Mouse (Mus musculus) hindbrain, embryonic 14.5 days (tissue): Measurements from ENCODE around the gene Selenov. TPM values are rescaled to one million over a fixed set of nuclear protein-coding genes. Genes with fewer than 3 reads are reported as not detected.

Source experiments
- ATAC-seq: fragments of 200-750 bp; cut with Nextera tagmentation; 2 replicates; pipeline ENCODE4 v1.8.0; 2017; ENCODE audit warnings: moderate number of reproducible peaks, mild to moderate bottlenecking, moderate TSS enrichment, moderate library complexity; ENCODE audit not compliant: low FRiP score
- DNase-seq: peaks from one replicate; pipeline ENCODE4 v3.0.0-alpha.2; 2015; ENCODE audit warnings: low spot score
- H3K27ac ChIP-seq: fragments of 300-500 bp; sonication (generic); 2 replicates; pipeline ENCODE4 v1.5.1; 2014; ENCODE audit warnings: mild to moderate bottlenecking, moderate library complexity
- H3K27me3 ChIP-seq: fragments of 300-500 bp; sonication (generic); 2 replicates; pipeline ENCODE4 v1.6.1; 2014; ENCODE audit warnings: mild to moderate bottlenecking, low read length, mixed read lengths; ENCODE audit not compliant: control insufficient read depth, insufficient read depth
- H3K36me3 ChIP-seq: fragments of 300-500 bp; sonication (generic); replicated peaks from 2 replicates; pipeline ENCODE4 v1.6.1; 2014; ENCODE audit not compliant: control insufficient read depth, insufficient read depth
- H3K4me1 ChIP-seq: fragments of 300-500 bp; sonication (generic); replicated peaks from 2 replicates; pipeline ENCODE4 v1.6.1; 2014; ENCODE audit warnings: antibody characterized with exemption, low read length, mixed read lengths; ENCODE audit not compliant: control insufficient read depth, insufficient read depth
- H3K4me2 ChIP-seq: fragments of 300-500 bp; sonication (generic); replicated peaks from 2 replicates; pipeline ENCODE4 v1.6.1; 2014; ENCODE audit warnings: mild to moderate bottlenecking, moderate library complexity
- H3K4me3 ChIP-seq: fragments of 300-500 bp; sonication (generic); replicated peaks from 2 replicates; pipeline ENCODE4 v1.5.1; 2014; ENCODE audit warnings: mild to moderate bottlenecking, low read length
- H3K9ac ChIP-seq: fragments of 300-500 bp; sonication (generic); 2 replicates; pipeline ENCODE4 v1.6.1; 2014
- H3K9me3 ChIP-seq: fragments of 300-500 bp; sonication (generic); 2 replicates; pipeline ENCODE4 v1.6.1; 2016; ENCODE audit warnings: low read length; ENCODE audit not compliant: control insufficient read depth
- WGBS: fragments of 180-500 bp; shearing (Covaris S2); extraction: QIAGEN DNeasy Blood & Tissue Kit; methylation state at CpG from one replicate; pipeline ENCODE4 v1.1.7; 2014; 5-methylcytosine and 5-hydroxymethylcytosine counted together
- polyA plus RNA-seq: library from polyadenylated mRNA; unstranded; fragments of >200 nt; fragmentation: Nextera tagmentation; extraction: Ambion mirVana; gene quantifications from 2 replicates; pipeline ENCODE4 v1.2.1, GENCODE M21; 2014

Selenov gene
- polyA plus RNA-seq, 1 experiment from 2014 or later, result 0.74 TPM

DNA sequence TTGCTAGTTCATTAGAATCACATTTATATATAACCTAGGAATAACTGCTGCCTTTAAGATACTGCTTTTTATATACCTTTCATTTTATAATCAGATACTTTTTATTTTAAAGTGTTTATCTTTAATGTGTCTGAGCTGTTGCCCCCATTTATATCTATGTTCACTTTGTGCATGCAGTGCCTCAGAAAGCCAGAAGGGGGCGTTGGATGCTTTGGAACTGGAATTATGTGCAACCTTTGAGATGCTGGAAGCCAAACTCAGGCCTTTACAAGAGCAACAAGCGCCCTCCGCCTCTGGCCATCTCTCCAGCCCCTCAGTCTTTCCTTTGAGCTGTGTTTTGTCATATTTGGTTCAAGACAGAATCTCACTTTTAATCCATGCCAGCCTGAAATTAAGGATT is 19.2 kb downstream of the Selenov start:
- 73% methylated on average over 3 of the region's 3 CpGs for WGBS
- Histone ChIP-seq H3K4me3 (no peak overlapping the region), H3K9me3 (no peaks in the 10 kb centered on the region), H3K36me3 (peaks cover 27% of the 10 kb centered on the region), H3K27ac (no peak overlapping the region), H3K27me3 (no peaks in the 10 kb centered on the region), H3K9ac (no peak overlapping the region), H3K4me1 (peaks cover 10% of the 10 kb centered on the region; the same call in 1 of the 2 replicates), H3K4me2 (no peak overlapping the region)
- ATAC-seq, result no peak
- no peak for DNase-seq

- Histone ChIP-seq H3K4me2 (peak overlapping the region; percentile 68), H3K36me3 (peaks cover 27% of the 10 kb centered on the region), H3K27ac (no peak overlapping the region), H3K9ac (no peak overlapping the region), H3K9me3 (no peaks in the 10 kb centered on the region), H3K27me3 (no peaks in the 10 kb centered on the region), H3K4me1 (peaks cover 10% of the 10 kb centered on the region; the same call in 1 of the 2 replicates), H3K4me3 (peak overlapping the region; percentile 88)
- DNase-seq (no peak), ATAC-seq (no peak)
- 89% methylated on average over 12 of the region's 12 CpGs for WGBS
Observed at GRCm38 (mm10) chr7:28269355-28269754, 21.6 kb downstream of the Selenov start.

GRCm38 (mm10) chr7:28268576-28268975 is 22.4 kb downstream of the Selenov start:
- Histone ChIP-seq H3K27ac (peak overlapping the region; percentile 92), H3K4me1 (peaks cover 10% of the 10 kb centered on the region; the same call in 1 of the 2 replicates), H3K9me3 (no peaks in the 10 kb centered on the region), H3K36me3 (peaks cover 23% of the 10 kb centered on the region), H3K4me2 (peak overlapping the region; percentile 68), H3K4me3 (peak overlapping the region; percentile 88), H3K9ac (peak overlapping the region; percentile 98), H3K27me3 (no peaks in the 10 kb centered on the region)
- no peak for ATAC-seq
- WGBS, result 30% methylated on average over 16 of the region's 16 CpGs
- DNase-seq, result no peak

DNA sequence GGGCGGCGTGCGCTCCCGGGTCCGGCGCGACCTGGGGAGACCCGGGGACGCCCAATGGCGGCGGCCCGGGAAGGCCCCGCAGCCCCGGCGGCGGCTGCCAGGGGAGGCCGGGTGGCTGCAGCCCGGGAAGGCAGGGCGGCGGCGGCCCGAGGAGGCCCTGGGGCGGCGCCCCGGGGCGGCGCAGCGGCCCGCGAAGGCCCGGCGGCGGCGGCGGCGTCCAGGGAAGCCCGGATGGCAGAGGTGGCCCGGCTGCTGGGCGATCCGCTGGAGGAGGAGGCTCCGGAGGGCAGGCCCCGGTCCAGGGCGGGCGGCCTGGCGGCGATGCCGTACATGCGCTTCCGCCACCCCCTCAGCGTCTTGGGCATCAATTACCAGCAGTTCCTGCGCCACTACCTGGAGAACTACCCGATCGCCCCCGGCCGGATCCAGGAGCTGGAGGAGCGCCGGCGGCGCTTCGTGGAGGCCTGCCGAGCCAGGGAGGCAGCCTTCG is 22.9 kb downstream of the Selenov start:
- peak; percentile 71 for ATAC-seq
- WGBS, result under 1% methylated on average over 60 of the region's 62 CpGs
- Histone ChIP-seq H3K4me2 (peak overlapping the region; percentile 68), H3K9ac (peak overlapping the region; percentile 98), H3K4me1 (peaks cover 10% of the 10 kb centered on the region; the same call in 1 of the 2 replicates), H3K27me3 (no peaks in the 10 kb centered on the region), H3K36me3 (peaks cover 18% of the 10 kb centered on the region), H3K9me3 (no peaks in the 10 kb centered on the region), H3K4me3 (peak overlapping the region; percentile 88), H3K27ac (peak overlapping the region; percentile 92)
- peak; percentile 42 for DNase-seq

GRCm38 (mm10) chr7:28267129-28268041 is 23.6 kb downstream of the Selenov start, which contains the start of gene Eid2:
Eid2 (plus strand) TSS chr7:28267881.
- ATAC-seq, result peak; percentile 91
- H3K4me2 ChIP-seq, result peak within 1 kb of the TSS; percentile 68
- no peaks in the 10 kb centered on the region for H3K27me3 ChIP-seq
- H3K4me1 ChIP-seq, result peaks cover 10% of the 10 kb centered on the region; the same call in 1 of the 2 replicates
- H3K27ac ChIP-seq, result peak within 1 kb of the TSS; percentile 92
- peak; percentile 96 for DNase-seq
- peak within 1 kb of the TSS; percentile 88 for H3K4me3 ChIP-seq
- no peaks in the 10 kb centered on the region for H3K9me3 ChIP-seq
- 8% methylated on average over 51 of the region's 57 CpGs for WGBS
- H3K9ac ChIP-seq, result peak within 1 kb of the TSS; percentile 98
- peaks cover 11% of the 10 kb centered on the region for H3K36me3 ChIP-seq

- H3K27me3 ChIP-seq, result no peaks in the 10 kb centered on the region
- no peak overlapping the region for H3K9ac ChIP-seq
- ATAC-seq (no peak), DNase-seq (no peak)
- WGBS, result 87% methylated on average over 13 of the region's 13 CpGs
- H3K4me2 ChIP-seq, result no peak overlapping the region
- peaks cover 4% of the 10 kb centered on the region; the same call in 1 of the 2 replicates for H3K36me3 ChIP-seq
- peaks cover 10% of the 10 kb centered on the region; the same call in 1 of the 2 replicates for H3K4me1 ChIP-seq
- H3K27ac ChIP-seq, result no peak overlapping the region
- H3K9me3 ChIP-seq, result no peaks in the 10 kb centered on the region
- no peak overlapping the region for H3K4me3 ChIP-seq
Observed at GRCm38 (mm10) chr7:28265391-28265790, 25.6 kb downstream of the Selenov start.

GRCm38 (mm10) chr7:28263786-28264185 is 27.2 kb downstream of the Selenov start:
- no peaks in the 10 kb centered on the region for H3K36me3 ChIP-seq
- no peak overlapping the region for H3K4me3 ChIP-seq
- no peak overlapping the region for H3K4me2 ChIP-seq
- peaks cover 4% of the 10 kb centered on the region; the same call in 1 of the 2 replicates for H3K4me1 ChIP-seq
- ATAC-seq (no peak), DNase-seq (peak; percentile 61)
- H3K27ac ChIP-seq, result no peak overlapping the region
- H3K27me3 ChIP-seq, result no peaks in the 10 kb centered on the region
- H3K9me3 ChIP-seq, result no peaks in the 10 kb centered on the region
- no peak overlapping the region for H3K9ac ChIP-seq
- WGBS, result 9% methylated on average over 15 of the region's 15 CpGs

DNA sequence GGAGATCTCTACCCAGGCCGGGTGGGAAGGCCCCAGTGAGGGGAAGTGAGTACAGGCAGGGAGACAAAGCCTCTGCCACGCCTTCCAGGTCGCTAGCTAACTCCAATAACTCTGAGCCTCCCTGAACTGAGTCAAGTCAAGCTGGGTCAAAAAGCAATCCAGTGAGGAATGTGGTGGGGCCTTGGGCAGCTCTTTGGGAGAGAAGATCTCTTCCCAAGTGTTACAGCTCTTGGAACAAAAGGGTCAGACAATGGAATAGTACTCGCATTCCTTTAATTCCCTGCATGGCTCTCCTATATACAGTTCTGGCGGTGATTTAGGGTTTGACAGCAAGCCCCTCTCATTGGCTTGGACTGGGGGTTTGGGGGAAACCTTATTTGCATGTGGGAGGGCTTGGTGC is 28.1 kb downstream of the Selenov start:
- H3K4me3 ChIP-seq, result no peak overlapping the region
- H3K27me3 ChIP-seq, result no peaks in the 10 kb centered on the region
- H3K4me1 ChIP-seq, result no peaks in the 10 kb centered on the region
- DNase-seq, result no peak
- ATAC-seq, result no peak
- 59% methylated on average over 5 of the region's 5 CpGs for WGBS
- no peak overlapping the region for H3K27ac ChIP-seq
- no peak overlapping the region for H3K9ac ChIP-seq
- no peaks in the 10 kb centered on the region for H3K9me3 ChIP-seq
- no peak overlapping the region for H3K4me2 ChIP-seq
- no peaks in the 10 kb centered on the region for H3K36me3 ChIP-seq

GRCm38 (mm10) chr7:28255476-28255875 is 35.5 kb downstream of the Selenov start:
- Histone ChIP-seq H3K4me1 (no peaks in the 10 kb centered on the region), H3K9me3 (peaks cover 6% of the 10 kb centered on the region; the same call in 1 of the 2 replicates), H3K9ac (no peak overlapping the region), H3K27me3 (no peaks in the 10 kb centered on the region), H3K27ac (no peak overlapping the region), H3K4me2 (no peak overlapping the region), H3K4me3 (no peak overlapping the region), H3K36me3 (no peaks in the 10 kb centered on the region)
- DNase-seq (no peak), ATAC-seq (no peak)
- WGBS, result 83% methylated on average over 6 of the region's 6 CpGs
